Mouse (Mus musculus) embryo, embryonic 10.5 days (tissue): Measurements from ENCODE around the gene Cacnb4.

Experiments
- DNase-seq: peaks from one replicate; pipeline ENCODE4 v3.0.0-alpha.2; 2015; ENCODE audit warnings: low spot score

The Cacnb4 gene

DNA sequence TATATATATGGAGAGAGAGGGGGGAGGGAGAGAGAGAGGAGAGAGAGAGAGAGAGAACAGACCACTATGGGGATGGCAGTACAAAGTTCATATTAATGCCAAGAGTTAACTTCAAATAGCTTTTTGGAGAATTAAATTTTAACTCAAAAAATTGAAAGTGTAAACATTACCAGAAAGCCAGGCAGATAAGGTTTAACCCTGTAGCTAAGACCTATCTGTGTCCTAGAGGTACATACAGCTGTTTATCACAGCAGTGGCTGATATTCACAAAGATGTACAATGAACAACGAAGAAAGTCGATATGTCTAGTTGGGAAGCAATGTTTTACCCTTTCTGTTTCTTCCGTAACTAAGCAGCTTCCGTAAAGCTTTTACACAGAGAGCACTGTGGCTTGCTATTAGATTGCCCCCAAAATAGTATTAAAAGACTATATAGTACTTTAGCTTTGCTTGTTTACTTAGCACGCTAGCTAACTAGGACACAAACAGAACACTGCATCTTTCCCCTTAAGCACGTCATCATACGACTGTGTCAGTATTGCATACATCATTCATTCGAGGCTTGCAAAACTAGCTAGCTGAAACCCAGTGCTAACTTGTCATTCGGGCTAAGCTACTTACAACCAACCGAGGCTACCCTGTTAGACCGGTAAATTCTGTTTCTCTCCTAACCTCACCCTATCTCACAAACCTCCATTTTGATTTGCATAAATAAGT lies 72.5 kb downstream of the Cacnb4 start:
- DNase-seq = no peak

DNA sequence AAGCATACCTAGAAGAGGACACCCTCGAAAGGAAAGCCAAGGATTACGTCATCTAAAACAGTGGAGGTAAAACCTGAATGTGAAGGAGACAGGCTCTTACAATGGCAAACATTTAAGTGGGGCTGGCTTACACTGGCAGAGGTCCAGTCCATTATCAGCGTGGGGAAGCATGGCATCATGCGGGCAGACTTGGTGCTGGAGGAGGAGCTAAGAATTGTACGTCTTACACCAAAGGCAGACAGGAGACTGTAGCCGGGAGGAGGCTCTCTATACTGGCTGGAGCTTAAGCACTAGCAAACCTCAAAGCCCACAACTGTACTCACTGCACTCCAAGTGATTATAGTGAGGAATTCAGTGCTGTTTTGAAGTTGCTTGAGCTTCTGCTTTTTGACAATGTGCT lies 73.2 kb downstream of the Cacnb4 start:
- DNase-seq = no peak

DNA sequence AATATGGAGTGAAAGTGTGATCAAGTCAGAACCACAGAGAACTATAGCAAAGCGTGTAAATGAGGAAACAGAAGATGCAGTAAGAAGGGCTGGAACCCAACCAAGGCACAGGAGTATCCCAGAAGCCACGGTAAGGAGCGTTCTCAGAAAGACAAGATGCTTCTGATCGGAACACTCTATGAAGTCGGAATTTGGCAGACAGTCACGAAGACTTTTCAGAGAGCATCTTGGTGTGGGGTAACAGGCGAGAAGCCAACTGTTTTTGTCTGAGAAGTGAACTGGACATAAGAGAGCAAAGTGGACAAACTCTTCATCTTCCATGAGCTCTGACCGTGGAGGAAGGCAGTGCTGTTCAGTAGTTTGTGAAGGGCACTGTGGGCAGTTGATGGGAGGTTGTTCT lies 73.7 kb downstream of the Cacnb4 start:
- DNase-seq = no peak

DNA sequence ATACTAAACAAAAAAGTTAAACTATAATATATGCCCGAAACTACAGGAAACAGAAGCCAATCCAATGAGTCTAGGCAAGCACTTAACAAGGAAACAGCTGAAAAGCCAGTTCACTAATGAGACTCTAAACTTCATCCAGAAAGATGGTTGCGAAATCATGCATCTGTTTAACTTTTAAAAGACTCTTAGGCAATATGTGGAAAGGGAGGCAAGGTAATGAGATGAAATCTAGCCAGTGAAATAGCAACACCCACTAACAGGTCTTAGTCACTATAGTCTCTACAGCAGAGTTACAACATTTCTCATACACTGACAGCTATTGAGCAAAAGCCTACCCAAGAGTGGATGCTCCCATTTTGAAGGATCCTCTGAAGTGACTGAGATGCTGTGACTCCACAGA lies 74.4 kb downstream of the Cacnb4 start:
- DNase-seq = no peak

DNA sequence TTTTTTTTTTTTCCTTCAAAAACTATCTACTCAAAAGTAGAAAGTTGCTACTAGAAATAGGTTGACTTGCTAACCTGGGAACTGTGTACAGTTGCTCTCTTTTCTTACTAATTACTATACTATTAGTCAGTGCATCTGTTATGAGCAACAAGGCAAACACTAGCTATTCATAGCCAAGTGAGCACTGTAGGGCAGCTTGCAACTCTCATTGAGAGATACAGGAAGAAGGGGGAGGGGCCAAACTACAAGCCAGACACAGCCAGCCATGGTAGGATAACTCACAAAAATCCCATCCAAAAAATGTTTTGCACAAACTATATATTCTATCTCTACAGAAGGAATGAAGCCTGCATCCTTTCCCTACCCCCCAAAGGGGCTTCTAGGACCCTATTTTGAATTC lies 79.1 kb downstream of the Cacnb4 start:
- DNase-seq = no peak

DNA sequence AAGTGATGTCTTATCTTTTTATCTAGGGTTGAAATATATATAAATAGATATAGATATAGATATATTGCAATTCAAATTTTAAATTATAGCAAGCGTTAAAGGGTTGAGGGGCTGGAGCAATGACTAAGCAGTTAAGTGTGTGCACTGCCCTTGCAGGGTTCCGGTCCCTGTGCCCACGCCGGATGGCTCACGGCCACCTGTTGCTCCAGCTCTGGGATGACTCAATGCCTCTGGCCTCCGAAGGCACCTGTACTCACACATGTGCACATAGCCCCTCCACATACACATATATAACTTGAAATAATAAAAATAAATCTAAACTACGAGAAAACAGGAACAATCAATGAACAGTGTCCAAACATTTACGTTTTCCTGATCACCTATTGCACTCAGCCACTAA lies 82.8 kb downstream of the Cacnb4 start:
- DNase-seq = no peak

DNA sequence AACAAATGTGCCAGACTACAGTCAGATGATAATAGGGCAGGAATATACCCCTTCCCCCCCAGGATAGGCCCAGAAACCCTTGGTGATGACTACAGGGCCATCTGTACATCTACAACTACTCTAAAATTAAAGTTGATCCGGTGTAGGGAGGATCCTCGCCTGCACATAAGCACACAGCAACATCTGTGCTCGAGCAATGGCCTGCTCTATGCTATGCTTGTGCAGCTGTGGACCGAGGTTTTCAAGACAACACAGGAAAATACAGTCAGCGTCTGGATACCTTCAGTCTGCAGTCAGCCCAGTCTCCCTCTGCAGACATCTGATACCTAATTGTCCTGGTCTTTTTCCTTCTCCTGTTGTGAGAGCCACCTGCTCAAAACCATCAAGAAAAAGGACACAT lies 83.4 kb downstream of the Cacnb4 start:
- no peak for DNase-seq

DNA sequence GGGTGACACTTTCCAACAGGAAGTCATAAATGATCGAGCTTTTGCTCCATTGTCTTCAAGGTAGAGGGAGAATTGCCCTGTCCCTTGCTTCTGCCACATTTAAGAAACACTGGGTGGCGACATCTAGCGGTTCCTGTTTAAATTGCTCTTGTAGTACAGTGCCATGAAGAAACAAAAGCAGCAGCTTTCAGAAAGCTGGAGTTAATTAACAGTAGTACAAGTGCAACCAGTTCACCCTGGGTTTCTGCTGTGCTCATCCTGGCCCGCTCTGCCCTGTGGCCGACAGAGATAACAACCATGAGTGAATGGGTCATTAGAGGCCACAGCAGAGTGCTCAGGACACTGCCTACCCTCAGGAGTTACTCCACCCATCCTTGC lies 85.7 kb downstream of the Cacnb4 start:
- peak; percentile 95 for DNase-seq

DNA sequence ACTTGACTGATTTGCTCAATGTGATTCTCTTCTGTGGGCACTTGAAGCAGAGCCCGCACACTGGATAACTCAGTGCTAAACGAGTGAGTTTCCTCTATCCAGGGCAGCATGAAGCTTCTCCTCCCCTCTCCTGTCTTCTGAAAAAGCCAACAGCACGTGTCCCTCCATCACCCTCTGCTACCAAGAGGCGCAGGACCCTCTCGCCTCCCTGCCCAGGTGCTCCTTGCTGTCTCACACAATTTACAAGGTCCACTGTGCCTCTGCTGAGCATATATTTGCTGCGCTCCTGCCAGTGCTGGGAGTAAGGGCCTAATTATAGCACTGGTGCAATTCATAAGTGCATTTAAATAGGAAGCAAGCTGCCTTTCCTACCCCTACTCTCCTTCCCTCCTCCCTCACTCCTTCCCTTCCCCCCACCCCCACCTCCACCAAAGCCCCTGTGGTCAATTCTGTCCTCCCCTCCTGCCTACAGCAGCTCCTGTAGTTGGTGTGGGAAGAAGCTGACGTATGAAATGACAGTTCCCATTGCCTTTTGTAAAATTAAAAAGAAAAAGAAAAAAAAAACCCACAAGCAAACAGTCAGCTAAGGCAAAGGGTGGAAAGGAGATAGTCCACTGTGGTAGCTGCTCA lies 86.2 kb downstream of the Cacnb4 start:
- DNase-seq = no peak

DNA sequence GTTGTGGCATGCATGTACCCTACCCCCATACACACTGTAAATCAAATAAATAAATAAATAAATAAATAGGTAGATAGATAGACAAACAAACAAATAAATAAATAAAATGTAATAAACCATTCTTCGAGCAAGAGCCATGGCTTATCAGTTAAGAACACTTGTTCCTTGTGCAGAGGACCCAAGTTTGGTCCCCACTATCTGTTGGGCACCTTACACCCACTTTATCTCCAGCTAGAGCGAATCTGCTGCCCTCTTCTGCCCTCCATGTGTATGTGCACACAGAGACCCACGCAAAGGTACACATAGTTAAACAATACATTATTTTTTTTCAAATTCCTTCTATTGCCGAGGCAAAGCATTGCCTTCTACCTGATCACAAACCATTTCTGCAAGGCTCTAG lies 87.1 kb downstream of the Cacnb4 start:
- no peak for DNase-seq

DNA sequence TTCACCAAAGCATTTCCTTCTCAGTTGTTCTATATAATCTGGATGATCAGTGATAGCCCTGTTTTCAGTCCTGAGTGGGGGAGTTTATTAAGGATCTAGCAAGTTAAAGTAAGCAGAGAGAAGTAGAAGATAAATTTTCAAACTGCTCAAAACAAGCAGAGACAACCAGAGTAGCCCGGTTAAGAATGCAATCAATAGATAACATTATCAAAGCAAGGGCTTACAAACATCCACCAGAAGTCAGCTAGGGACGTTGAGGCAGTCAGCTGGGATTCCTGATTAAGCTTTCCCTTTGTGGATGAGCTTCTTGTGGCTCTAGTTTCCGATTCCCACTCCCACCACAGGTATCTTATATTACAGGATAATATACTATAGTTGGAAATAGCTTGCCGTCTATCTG lies 91.2 kb downstream of the Cacnb4 start:
- no peak for DNase-seq

DNA sequence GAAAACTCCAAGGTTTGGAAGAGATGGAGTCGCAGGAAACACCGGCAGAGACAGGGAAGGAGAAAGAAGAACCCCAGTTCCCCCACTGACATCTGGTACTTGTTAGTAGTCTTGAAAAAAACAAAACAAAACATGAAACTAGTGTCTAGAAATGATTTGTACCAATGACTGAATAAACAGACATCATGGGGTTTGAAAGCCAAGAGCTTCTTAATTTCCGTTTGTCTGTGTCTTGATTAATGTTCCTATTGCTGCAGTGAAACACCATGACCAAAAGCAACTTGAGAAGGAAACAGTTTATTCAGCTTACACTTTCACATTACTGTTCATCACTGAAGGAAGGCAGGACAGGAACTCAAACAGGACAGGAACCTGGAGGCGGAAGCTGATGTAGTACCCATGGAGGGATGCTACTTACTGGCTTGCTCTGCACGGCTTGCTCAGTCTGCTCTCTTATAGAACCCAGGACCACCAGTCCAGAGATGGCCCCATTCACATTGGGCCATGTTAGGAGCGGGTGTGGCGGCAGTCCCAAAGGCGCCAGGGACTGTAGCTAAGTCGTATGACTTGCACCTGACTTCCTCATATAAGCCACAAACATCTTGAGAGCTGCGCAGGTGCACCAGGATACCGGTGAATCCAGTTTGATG lies 95.4 kb downstream of the Cacnb4 start:
- DNase-seq = no peak

DNA sequence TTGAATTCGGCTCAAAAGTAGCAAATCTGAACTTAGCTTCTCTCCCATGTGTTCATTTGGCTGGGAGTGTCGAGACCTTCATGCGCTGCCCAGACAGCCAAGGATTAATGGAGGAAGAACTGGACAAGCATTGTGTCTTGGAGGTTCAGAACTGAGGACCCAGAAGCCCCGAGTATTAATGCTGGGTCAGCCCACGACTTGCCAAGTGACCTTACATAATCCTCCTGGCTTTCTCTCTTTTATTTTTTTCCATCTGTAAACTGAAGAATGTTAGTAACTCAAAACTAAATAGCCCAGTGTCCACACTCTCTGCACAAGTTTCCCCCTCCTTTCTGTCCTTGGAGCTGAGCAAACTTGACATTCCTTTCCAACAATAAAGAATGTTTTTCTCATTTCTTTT lies 95.9 kb downstream of the Cacnb4 start:
- DNase-seq = no peak

DNA sequence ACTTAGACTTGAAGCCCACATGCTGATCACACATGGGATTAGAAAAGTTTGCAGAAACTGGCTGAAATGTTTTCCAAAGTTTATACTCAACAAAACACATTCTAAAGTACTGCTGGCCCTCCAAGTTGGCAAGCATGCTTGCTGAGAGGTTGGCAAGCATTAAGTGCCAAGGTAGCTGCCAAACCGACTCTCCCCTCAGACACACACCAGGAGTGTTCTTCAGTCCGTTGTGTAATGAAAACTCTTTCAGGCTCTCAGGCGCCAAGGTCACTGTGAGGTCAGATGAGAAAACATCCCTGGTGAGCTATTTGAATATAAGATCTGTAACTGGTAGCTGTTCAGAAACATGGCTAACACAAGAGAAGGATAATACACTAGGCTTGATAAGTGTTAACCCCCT lies 97.8 kb downstream of the Cacnb4 start:
- no peak for DNase-seq

DNA sequence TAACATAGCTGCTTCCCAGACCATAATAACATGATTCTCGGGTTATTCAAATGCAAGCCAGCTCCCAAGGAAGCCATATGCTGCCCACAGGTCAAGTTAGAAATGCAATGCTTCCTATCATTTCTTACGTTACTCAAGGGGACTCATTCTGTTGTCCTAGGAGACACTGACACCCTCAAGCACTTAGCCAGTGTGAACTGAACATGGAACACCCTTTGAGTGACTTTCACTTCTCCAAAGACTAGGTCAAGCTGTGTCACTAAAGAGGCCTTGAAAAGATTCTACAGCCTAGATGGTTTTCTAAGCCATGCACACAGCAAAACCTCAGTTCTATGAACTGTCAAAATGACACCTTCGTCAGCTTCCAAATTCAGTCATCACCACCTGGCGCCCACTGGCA lies 98.9 kb downstream of the Cacnb4 start:
- no peak for DNase-seq

DNA sequence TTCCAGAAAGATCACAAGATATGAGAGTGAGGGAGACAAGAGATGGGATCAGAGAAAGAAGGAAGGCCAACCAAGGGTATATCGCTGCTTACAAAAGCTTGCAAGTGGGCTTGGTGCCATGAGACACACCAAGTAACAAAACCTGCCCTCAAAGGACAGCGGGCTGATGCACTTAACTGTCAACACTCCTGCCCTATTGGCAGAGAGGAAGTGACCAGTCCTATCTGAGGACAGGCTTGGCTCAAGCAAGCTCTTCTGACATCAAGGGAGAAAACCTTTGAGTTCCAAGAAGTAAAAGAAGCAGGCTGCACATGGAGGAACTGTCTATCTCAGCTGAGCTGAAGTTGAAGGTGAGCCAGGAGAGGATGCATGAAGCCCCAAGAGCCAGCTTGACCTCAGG lies 100.1 kb downstream of the Cacnb4 start:
- DNase-seq = no peak

DNA sequence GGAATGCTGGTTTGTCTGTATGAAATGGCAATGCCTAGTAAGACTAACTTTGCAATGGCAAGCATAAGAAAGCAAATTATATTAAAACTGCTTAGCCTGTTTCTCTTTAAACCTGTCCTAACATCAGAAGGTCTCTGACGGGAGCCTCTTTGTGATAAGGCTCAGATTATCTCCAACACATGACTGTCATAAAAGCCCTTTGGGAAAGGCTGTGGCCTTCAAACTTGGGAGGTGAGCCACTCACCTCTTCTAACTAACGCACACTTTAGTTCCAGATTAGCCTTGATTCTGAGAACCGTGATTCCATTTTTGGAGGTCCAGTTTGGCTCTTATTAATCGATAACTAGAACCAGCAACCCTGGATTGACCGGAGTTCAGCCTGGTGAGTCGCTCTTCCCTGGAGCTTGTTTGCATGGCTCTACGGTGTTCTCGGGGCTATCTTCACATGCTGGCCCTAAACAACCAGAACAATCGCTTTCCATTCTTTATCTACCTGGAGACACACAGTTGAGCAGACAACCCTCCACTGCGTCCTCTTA lies 100.9 kb downstream of the Cacnb4 start:
- DNase-seq = no peak

DNA sequence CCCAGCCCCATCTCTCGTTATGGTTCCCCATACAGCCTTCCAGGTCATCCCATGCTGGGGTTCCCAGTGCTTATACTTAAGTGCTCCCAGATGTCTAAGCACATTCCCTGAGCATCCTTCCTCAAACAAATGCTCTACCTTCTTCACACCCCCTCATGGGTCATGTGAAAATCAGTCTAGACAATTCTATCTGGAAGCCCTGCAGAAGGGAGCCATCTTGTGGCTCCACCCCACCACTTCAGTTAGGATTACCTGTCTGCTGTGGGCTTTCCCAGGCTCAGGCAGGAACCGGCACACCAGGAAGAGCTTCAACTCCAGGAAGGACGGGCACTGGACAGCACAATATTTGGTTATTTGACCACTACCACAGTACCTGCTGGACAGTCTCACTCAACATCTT lies 101.7 kb downstream of the Cacnb4 start:
- DNase-seq = no peak

DNA sequence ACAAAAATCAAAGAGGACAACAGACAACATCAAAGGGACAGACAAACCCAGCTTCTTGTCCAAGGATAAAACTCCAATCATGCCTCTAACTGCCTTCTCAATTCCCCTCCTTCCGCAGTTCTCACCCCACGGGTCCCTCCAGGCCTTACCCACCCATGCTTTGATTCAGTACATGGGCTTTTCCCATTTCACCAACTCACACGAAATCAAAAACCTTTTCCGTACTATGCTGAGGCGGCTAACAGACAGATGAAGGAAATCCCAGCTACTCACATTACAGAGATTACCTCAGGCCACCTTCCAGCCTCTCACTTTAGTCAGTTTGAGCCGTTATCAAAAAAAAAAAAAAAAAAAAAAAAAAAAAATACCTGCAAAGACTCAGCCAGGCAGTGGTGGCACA lies 104.4 kb downstream of the Cacnb4 start:
- DNase-seq = no peak

DNA sequence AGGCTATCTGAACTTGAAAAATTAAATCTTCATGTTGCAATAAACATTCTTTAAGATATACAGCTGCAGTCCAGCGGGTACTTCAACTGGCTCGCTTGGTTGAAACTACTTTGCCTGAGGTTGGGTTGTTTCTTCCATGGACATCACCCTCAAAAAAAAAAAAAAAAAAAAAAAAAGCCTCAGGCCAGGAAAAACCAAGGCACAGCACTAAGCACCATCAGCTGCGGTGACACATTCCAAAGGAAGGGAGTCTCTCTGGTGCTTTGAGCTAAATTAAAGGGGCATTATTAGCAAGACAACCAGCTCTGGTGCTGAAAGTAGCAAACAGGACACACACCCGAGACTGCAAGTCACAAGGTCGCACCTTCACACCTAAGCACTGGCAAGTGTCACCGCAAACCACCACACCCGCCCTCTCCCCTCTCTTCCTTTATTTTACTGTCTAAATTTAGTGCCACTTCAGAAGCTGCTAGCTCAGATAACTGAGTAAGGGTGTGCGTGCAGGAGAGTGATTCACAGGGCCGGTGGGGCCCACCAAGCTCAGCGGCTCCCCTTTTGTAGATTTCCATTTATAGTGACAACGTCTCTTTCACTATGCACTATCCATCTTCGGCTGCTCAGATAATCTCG lies 105.2 kb downstream of the Cacnb4 start:
- DNase-seq = no peak

DNA sequence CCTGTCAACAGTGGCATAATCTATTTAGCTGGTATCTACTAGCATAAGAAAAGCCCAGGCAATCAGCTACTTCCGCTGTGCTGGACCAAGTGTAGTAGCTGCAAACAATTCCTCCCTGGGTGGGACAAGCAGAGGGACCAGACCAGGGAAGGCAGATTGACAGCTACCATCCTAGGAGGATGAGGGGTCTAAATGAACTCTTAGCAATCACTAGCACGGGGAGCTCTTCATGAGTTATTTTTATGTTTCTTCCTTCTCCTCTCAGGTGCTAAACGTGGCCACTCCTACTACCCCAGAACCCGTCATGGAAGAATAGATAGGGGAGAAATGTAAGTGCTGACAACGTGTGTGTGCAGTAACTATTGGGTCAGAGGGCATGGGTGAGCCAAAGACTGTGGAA lies 105.8 kb downstream of the Cacnb4 start:
- no peak for DNase-seq

DNA sequence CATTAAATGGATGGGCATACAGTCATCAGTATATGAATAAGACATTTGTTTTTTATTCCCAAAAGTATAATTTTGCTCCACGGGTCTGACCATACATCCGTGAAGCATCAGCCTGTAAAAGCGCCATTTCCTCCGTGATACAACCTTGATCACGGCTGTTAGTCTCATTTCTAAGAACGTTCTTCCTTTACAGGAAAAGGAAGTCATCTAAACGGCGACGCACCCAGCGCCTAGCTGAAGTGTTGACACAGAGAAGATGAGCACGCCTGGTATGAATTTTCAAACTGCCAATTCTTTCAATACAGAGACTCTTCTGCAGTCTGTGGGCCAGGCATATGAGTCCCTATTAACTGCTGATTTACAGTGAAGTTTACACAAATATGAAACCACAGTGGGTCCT lies 106.5 kb downstream of the Cacnb4 start:
- DNase-seq = no peak

DNA sequence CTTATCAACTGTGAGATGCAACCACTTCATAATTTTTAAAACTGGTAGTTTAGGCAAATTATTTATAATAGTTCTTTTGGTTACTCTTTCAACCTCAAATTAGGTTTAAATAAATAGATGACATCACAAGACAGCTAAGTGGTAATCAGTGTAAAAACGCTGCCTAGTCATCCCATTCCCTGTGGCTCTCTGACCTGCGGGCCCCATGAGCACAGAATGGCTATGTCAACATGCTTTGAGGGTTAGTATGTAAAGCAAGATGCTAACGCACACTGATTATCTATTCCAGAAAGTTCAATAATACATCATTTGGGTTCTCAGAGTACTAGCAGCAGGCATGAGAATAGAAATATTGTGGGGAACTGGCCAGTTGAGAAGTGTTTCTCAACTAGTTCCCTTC lies 108.5 kb downstream of the Cacnb4 start:
- no peak for DNase-seq
